Mouse (Mus musculus) heart, postnatal 0 days (tissue): Measurements from ENCODE around the gene F2rl2.

ENCODE experiments used
- CTCF ChIP-seq: IDR thresholded peaks from 2 replicates; pipeline ENCODE4 v1.5.1; 2016; ENCODE audit warnings: antibody characterized with exemption, control low read depth, low read depth
- EP300 ChIP-seq: IDR thresholded peaks from 2 replicates; pipeline ENCODE4 v1.6.1; 2016; ENCODE audit warnings: antibody characterized with exemption, low read depth

DNA sequence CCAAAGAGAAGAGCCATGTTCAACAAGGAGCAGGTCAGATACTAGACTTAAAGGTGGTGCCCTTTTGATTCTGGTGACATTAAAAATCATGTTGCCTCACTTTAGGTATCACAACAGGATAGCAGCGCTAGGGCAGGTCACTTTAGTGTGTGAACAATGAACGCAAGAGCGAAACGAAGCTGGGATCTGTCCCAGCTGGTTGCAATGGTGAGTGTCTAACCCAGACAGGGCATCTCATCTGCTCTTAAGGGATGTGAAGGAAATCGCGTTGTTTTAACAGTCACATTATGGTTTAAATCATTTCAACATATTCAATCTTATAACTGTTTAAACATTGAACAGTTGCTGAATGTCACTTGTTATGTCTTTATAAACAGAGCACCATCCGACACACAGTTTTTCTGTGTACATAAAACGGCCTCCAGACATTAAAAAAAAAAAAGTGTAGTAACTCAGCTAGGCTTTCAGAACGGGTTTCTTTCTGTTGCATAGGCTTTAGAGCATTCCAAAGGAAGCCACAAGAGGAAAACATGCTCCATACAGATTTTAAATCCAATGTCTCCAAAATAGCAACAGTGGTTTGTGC lies 46.3 kb downstream of the F2rl2 start:
- TF ChIP-seq CTCF (no peak), EP300 (no peak)
